Mouse (Mus musculus) adipocyte (in vitro differentiated cells): ENCODE data around the gene Tor1b.

Experiments
- DNase-seq: peaks from one replicate; pipeline ENCODE4 v3.0.0-alpha.2; 2016; ENCODE audit warnings: low spot score

Tor1b gene

DNA sequence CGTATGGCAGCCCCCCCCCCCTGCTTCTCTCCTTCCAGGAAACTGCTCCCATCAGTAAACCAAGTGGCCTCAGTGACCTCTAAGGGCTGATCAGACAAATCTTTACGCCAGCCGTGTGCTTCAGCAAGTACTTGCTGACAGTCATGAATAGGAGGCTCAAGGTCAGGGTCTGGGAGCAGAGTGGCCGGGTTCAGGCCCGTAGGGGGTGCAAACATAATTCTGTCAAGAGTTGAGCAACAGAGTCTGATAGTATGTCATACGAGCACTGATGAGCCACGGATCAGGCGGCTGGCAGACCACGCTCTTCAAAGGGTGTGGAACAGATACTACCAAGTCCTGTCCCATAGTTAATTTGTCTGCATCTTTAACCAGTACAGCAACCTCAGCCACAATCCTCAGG, 37.5 kb downstream of the Tor1b start:
- no peak for DNase-seq

DNA sequence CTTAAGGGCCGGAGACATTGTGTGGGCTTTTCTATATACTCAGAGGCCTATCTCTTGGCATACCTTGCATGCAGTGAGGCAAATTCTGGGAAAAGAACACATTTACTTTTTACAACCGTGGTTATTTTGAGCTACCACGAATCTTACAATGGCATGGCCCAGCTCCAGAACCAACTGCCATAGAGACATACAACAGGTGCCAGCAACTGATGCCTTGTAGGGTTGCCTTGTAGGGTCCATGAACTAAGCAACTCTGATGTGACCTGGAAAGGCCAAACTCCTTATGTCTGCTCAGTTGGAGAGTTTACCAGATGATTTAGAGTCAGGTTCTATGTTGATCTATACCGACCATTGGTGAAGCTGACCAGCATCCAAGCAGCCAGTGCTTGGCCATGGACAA, 42.1 kb downstream of the Tor1b start:
- no peak for DNase-seq

DNA sequence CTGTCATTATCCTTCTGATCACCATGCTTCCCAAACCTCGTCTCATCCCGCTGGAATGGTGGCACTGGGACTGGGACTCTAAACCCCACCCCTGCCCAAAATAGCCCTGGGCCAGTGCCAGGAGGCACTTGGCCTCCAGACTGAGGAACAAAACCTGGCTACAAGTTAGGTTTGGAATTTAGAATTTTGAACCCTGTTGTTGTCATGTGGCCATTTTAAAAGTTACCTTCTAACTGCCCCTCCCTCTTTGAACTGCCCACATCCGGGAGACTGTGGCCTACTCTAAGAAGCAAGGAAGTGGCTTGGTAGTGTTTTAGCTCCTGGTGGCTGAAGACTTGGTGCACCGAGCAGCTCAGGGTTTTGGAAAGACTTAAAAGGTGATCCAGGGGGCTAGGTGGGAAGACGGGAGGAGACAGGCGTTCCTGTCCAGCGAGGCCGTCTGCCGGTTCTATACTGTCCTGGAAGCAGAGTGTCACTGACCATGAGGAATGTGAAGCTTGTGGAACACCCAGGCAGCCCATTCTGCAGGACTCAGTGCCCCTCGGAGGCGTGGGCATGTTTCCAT, 42.8 kb downstream of the Tor1b start:
- peak; percentile 76 for DNase-seq

- no peak for DNase-seq
Measured at GRCm38 (mm10) chr2:30998443-30999260, 45.9 kb downstream of the Tor1b start.

DNA sequence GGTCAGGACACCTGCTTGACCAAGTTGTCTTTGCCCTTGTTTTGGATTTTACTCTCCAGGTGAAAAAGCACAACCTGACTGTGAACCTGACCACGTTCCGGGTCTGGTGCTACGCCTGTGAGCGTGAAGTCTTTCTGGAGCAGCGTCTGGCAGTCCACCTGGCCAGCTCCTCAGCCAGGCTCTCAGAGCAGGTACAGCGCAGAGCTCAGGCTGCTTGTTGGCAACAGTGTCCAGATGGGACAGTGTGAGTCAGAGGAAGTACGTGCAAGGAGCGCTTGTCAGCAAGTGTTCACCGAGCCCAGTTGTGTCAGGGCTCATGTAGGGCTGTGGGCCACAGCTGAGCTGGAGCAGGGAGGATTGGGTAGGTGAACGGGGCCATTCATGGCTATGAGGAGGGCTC, 50.1 kb downstream of the Tor1b start:
- no peak for DNase-seq

GRCm38 (mm10) chr2:31005453-31005852, 52.7 kb downstream of the Tor1b start:
- no peak for DNase-seq

DNA sequence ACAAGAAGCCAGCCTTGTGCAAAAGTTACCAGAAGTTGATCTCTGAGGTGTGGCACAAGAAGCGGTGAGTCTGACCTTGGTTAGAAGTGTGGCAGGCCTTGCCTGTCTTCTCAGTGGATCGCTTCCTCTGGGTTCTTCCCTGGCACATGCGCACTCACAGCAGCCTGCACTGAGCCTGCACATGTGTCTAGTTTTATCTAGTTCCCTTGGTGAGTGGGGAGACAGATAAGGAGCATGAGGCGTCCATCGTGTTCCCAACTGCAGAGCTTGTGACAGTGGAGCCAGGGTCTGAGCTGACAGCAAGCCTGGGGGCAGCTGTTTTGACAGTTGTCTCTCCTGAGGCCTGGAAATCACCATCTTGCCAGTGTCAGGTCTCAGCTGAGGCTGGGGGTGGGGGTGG, 53.7 kb downstream of the Tor1b start:
- DNase-seq = no peak

DNA sequence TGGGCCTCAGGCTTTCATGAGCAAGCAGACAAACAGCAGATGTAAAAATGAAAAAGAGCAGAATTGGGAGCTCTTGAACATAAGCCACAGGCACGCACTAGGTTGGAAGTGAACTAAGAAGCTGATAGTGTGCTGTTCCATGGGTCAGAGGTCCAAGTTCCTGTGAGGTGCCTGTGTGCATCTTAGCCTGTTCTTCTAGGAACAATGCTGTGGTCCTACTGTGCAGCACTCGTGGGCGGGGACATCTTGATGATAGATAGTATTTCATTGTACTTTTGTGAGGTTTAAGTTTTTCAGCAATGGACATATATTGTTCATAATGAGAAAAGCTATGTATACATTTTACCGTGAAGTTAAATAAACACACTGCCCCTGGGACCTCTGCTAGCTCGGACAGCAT, 54.4 kb downstream of the Tor1b start:
- DNase-seq = no peak
